In the genomic region with DNA sequence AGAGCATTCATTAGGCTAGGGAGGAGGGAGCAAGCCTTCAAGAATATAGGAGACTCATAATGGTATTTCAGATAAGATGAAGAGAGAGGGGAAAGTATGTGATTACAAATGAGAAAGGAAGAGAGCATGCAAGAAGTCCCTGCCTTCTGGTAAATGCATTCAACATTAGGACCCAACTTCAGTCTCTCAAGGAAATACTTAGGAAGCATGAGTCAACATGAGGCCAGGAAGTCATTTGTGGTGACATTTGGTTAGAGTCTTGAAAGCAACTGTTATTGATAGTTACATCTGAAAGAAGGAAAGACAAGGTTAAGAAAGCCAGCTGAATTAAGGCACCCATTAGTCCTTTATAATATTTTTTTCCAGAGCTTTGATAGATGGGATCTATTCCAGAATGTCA, we compare ENCODE assay signal across 24 mouse cellular contexts. TPM values are rescaled to one million over a fixed set of nuclear protein-coding genes. Genes with fewer than 3 reads are reported as not detected.
"Had no signal": no experiment of that assay in that cellular context is flagged by ENCODE, and none has a peak within 500 bp of the region (broad histone marks: within the 10 kb centered on the region; RNA-seq: fewer than 3 reads in every experiment).

No protein-coding gene starts in this region.

- H3K27me3 ChIP-seq: intestine, embryonic 15.5 days; kidney, embryonic 15.5 days; limb, embryonic 12.5 days; limb, embryonic 15.5 days; lung, embryonic 15.5 days; midbrain, embryonic 12.5 days; neural tube, embryonic 12.5 days; neural tube, embryonic 15.5 days had no signal

- H3K4me3 ChIP-seq: intestine, embryonic 15.5 days; kidney, embryonic 15.5 days; limb, embryonic 12.5 days; limb, embryonic 15.5 days; lung, embryonic 15.5 days; midbrain, embryonic 12.5 days; neural tube, embryonic 12.5 days; neural tube, embryonic 15.5 days had no signal

- H3K4me1 ChIP-seq: intestine, embryonic 15.5 days; kidney, embryonic 15.5 days; limb, embryonic 12.5 days; limb, embryonic 15.5 days; lung, embryonic 15.5 days; midbrain, embryonic 12.5 days; neural tube, embryonic 12.5 days; neural tube, embryonic 15.5 days had no signal

- H3K36me3 ChIP-seq: intestine, embryonic 15.5 days; kidney, embryonic 15.5 days; limb, embryonic 12.5 days; limb, embryonic 15.5 days; lung, embryonic 15.5 days; midbrain, embryonic 12.5 days; neural tube, embryonic 12.5 days; neural tube, embryonic 15.5 days had no signal

- H3K9me3 ChIP-seq: intestine, embryonic 15.5 days; kidney, embryonic 15.5 days; limb, embryonic 12.5 days; limb, embryonic 15.5 days; lung, embryonic 15.5 days; midbrain, embryonic 12.5 days; neural tube, embryonic 12.5 days; neural tube, embryonic 15.5 days had no signal

- DNase-seq: kidney, adult 11 months; kidney, adult 8-10 months; kidney, postnatal 10 days; kidney, postnatal 36 days; layer of hippocampus, adult 9-11 months; lung, adult 18-20 months; right cerebral cortex, adult 18-20 months; right cerebral cortex, postnatal 14 days; right cerebral cortex, postnatal 4 days; thymus, adult 2 months; thymus, postnatal 14 days; thymus, postnatal 4 days had no signal

- ATAC-seq: intestine, embryonic 15.5 days had no signal

- H3K27ac ChIP-seq: intestine, embryonic 15.5 days; kidney, embryonic 15.5 days; limb, embryonic 12.5 days; limb, embryonic 15.5 days; liver, embryonic 14.5 days; lung, embryonic 15.5 days; macrophage; midbrain, embryonic 12.5 days; neural tube, embryonic 12.5 days; neural tube, embryonic 15.5 days; stomach, postnatal 0 days had no signal

RNA-seq across cellular contexts. Expression of gene Atp13a4, which starts 4.8 kb away (rescaled TPM):
- total RNA-seq: megakaryocyte-erythroid progenitor cell, adult 5-6 weeks had no signal
- polyA plus RNA-seq: limb, embryonic 12.5 days; liver, embryonic 14.5 days had no signal
